Mouse (Mus musculus) spleen, postnatal 4 days (tissue): ENCODE measurements around the gene Ripply3.
"Not testable (repeated sequence)": the region's sequence is repeated elsewhere in the genome, so short reads cannot be mapped to it uniquely, and the experiment has no call there.

Experiments used
- DNase-seq, 2 experiments: peaks; one replicate each; pipeline ENCODE4 v3.0.0; 2022; ENCODE audit warnings: low spot score in 2 of 2

The Ripply3 gene

GRCm38 (mm10) chr16:94314626-94315025 is 13.6 kb upstream of the Ripply3 start:
- DNase-seq: no peak

DNA sequence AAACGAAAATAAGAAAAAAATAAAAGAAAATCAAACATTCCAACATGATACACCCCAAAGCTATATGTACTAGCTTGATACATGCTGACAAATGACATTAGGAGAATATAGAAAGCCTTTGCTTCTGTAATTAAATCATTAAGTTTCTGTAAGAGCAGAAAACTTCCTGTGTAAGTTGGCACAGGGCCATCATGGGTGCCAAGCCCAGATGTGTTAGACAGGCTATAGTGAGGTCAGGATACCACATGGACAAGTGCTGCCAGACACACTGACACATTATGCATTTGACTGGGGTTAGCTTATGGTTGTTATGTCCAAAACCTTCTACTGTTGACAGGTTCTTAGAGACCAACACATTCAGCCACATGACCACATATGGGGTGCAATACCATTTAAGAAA is 13.0 kb upstream of the Ripply3 start:
- DNase-seq: no peak

DNA sequence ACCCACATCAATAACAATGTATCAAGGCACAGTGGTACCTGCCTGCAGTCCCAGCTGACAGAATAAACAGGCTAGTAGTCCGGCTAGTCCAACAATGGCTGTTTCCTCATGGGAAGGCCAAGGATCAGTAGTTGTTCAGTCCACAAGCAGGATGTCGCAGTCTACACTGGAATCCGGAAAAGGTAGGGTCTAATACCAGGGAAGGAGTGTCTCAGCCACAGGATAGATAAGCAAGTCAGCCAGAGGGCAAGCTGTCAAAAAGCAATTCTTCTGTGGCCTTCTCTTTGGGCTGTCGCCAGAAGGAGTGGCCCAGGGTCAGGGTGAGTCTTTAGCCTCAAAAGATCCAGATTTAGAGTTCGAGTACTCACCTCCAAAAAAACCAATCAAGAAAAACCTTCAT is 10.5 kb upstream of the Ripply3 start:
- no peak for DNase-seq

- DNase-seq: no peak
These were observed 8.0 kb upstream of the Ripply3 start for GRCm38 (mm10) chr16:94320223-94320622.

GRCm38 (mm10) chr16:94323681-94324080 is 4.5 kb upstream of the Ripply3 start:
- DNase-seq: no peak

DNA sequence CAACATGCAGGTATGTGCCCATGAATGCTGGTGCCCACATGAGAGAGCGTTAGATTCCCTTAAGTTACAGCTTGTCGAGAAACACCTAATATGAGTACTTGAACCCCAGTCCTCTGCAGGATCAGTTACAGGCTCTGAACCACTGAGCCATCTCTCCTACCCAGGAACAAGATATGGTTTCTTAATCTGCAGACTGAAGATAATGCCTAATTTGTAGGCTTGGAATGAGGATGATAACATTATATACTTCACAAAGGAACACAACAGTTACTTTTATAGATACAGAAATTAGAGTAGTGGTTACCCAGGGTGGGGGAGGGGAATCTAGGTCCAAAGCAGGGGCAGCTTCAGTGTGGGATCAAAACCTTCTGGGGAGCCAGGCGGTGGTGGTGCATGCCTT is 2.2 kb upstream of the Ripply3 start:
- DNase-seq: no peak

DNA sequence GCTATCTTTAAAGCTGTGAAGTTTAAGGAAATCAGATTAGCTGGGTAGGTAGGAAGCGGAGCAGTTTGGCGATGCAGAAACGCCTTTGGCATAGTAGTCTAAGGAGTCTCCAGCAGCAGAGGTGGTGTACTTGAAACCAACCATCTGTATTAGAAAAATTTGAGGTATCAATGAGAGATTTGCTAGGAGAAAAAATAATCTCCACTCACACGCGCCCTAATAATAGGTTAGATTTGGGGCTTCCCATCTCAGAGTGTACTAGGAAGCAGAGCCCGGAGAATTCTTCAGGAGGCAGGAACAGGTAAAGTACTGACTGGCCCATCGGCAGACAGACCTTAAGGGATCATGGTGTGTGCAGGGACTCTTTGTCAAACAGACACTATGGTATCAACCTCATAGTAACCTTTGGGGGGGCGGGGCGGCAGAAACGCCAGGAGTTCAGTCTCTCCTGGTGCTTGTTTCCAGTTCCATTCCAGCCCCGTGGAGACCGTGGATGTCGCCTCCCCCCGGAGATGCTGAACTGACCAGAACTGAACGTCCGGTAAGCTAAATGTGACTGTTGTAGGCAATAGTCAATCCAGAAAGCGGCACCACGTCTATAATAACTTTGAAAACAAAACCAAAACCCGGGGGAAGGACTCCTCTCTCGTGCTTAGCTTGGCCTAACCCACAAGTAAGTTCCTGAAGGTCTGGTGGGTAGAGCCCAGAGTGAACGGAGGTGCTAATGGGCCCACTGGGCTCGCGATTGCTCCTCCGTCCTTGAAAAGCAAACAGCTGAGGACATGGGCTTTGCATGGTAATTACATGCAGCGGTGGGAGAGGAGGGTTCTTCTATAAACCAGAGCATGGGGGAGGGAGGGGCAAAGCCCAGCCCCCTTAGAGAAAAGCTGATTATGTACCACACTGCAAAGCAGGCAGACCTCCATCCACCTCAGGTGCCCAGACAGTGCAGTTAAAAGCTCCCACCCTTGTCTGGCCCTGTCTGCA is 954 bp downstream of the Ripply3 start:
- no peak for DNase-seq

DNA sequence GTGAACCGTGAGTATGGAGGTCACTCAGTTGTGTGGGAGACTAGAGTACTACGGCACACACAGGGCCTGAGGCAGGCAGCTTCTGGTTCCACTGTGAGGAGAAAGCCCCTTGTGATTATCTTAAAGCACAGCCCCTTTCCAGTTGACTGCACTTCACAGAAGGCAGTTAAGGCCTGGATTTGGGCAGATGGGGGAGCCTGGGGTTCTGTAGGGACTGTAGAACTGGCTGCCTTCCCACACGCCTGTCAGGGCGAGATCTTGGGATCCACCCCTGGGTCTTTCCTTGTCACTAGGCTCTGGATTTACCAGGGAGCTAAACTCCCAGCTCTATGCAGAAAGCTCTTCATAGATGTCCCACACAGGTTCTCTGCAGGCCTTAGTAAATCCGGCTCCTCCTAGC is 2.2 kb downstream of the Ripply3 start:
- DNase-seq: no peak

DNA sequence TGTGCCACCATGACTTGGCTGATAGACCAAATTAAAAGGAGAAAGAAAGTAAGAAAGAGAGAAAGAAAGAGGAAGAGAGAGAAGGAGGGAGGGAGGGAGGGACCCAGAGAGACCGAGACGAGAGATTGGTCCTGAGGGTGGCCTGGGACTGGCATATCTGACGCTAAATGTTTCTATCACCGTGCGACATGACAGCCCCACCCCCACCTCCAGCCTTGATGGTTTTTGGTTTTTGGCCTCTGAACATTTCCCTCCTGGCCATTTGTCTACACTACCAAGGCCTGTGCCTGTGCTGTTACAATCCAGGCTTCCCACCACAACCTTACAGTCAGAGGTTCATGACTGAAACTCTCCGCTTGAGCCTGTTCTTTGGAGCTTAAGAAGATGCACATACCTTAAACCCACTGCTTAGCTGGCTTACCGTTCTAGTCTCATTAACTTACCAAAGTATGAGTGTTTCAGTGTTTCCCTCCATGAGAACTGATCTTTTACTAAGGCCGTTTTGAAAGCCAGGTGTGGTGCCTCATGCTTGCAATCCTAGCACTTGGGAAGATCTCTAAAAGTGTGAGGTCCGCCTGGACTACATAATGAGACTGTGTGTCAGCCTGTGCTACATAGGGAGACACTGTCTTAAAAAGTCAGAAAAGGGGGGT is 3.1 kb downstream of the Ripply3 start:
- DNase-seq: no peak

DNA sequence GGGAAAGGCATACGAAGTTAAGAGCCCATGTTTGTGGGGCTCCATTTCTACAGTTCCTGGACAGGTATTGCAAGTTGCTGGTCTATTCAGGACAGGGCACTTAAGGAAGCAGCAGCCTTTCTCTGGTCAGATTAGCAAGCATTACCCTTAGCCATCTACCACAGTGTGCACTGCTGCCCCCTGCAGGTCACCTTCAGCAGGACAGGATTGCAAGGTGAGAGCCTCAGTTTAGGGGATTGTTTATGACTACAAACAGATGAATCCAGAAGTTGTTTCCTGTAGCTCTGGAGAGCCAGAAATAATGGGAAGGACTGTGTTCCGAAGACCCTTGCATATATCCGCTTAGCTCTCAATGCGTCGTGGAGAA is 3.6 kb downstream of the Ripply3 start:
- peak; percentile 72 to 92 for DNase-seq

GRCm38 (mm10) chr16:94335656-94336055 is 7.4 kb downstream of the Ripply3 start:
- no peak for DNase-seq

- DNase-seq: not testable (repeated sequence)
These were observed 11.2 kb downstream of the Ripply3 start for GRCm38 (mm10) chr16:94339164-94340160.

DNA sequence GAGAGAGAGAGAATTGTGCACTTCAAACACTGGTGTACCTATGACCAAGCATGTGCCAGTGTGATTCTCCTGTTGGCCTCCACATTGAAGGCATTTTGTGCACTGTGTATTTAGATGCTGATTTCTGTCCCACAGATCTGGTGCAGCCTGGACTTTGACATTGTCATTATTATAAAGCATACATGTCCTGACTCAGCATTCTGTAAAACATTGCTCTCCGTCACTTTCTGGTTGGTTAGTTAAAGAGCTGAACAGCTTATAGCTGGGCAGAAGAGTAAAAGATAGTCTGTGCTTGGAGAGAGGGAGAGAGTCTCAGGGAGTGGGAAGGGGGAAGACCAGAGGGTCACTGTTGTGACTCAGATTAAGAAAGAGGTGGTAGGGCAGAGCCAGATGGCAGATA is 17.5 kb downstream of the Ripply3 start:
- no peak for DNase-seq

DNA sequence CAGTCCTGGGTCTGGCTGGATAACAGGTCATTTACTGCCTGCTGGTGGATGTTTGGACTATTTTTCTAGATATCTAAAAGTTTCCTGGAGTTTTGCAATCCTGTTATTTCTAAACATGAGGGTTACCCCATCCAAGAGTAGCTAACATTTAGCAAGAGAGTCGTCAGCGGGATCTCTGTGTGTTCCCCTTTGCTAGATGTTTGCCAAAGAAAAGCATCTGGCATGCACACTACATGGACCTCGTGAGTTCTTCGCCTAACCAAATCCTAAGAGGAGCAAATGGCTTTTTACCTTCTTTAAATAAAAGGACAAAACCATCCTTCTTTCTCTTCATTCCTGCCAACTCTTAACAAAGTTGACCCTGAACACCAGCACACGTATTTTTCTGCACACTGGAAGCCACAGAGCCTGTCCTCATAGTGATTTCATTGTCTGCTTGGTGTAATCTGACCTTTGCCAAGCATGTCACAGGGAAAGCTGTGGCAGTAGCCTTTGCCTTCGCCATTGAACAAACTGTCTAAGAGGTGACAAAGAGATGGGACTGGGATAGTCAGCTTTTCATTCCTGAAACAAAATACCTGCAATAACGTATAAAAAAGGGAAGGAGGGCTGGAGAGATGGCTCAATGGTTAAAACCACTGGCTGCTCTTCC is 19.0 kb downstream of the Ripply3 start:
- no peak for DNase-seq

DNA sequence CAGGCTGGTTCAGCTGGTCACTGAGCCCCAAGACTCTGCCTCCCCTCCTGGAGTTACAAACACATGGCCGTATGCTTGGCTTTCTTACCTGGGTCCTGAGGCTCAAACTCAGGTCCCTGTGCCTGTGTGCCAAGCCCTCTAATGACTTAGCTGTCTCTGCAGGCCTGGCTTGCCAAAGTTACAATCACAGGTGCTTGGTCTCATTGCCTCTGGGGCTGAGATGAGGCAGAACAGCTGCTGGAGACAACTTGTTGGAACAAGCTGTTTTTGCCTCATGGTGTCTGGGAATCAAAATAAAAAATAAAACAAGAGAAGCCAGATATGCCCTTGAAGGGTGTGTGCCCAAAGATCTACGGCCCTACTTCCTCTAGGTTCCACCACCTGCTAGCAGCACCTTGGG is 20.6 kb downstream of the Ripply3 start:
- DNase-seq: no peak

GRCm38 (mm10) chr16:94349588-94350286 is 21.5 kb downstream of the Ripply3 start:
- DNase-seq: no peak

GRCm38 (mm10) chr16:94350287-94350677 is 22.1 kb downstream of the Ripply3 start:
- no peak for DNase-seq

- no peak for DNase-seq
These were observed 26.2 kb downstream of the Ripply3 start for GRCm38 (mm10) chr16:94354450-94354849.

DNA sequence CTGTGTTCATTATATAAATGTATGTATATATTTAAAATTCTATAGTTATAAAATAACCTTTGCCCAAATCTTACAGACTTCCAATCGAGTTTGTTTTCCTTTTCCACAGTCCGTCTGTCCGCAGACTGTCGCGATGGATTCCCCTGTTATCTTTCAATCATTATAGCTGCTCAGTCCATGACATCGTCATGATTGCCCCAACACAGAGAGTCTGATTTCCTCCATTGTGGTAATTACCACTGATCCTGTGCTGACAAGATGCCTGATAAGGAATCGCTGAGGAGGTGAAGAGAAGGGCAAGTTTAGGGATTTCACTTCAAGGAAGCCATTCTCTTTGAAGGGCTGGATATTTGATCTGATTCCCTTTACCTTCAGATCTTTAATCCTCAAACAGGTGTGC is 27.8 kb downstream of the Ripply3 start:
- no peak for DNase-seq

DNA sequence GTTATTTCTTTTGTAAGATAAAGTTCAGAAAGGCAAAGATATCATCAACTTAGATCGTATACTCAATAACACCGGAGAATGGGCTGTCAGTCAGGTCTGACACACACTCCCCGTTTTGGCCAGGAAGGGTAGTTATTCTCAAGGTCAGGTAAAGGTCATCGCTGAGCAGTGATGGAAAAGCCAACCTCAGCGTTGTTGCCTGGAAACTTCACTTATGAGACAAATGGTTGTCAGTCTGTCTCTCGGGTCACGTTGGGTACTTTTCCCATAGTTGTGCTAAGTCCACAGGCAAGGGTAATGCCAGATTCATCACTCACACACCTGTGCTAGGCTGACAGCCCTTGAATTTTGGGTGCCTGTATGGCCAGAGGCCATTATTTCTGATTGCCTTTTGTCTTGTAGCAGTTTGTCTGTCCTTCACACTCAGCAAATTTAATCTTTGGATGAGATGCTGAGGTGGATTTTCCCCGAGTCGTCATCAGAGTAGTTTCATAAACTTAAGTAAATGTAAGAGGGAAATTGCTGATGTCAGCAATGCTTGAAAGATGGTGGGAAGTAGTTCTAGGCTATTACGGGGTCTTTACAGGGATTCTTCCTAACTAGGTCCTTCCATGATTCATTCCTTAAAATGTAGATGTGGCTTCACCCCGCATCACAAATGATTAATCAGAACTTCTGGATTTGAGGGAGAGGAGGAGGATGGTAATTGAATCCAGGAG is 28.7 kb downstream of the Ripply3 start:
- no peak for DNase-seq
